ENCODE assay signal across 16 mouse cellular contexts in genomic region chr10:96708471-96708870, GRCm38 (mm10).
DNase-seq lines count a peak whose midpoint lies in the region; ATAC-seq lines count a peak whose summit lies in the region.
"Had no signal": no experiment of that assay in that cellular context is flagged by ENCODE, and none has a peak within 500 bp of the region (broad histone marks: within the 10 kb centered on the region; RNA-seq: fewer than 3 reads in every experiment).

No protein-coding gene starts in this region.

- DNase-seq in forebrain, embryonic 14.5 days (ENCODE audit: low spot score): peak; percentile 52
- peak; percentile 88 for DNase-seq in Muller cell, postnatal 12 days (ENCODE audit: inconsistent ontology term)
- peak; percentile 73 for DNase-seq in lung, postnatal 10 days
- no peak for DNase-seq in layer of hippocampus, adult 11-12 months (ENCODE audit: low spot score)
- DNase-seq in gastrocnemius, postnatal 14 days: no peak
- DNase-seq: cerebellum, adult 18-20 months; left cerebral cortex, postnatal 4 days; liver, embryonic 13.5 days; retina, postnatal 1 day; thymus, postnatal 4 days had no signal

- intact Hi-C loops in gastrocnemius, postnatal 14 days (cut with DNase I; ENCODE audit: low total_unique reads): no loop called here

- H3K9me3 ChIP-seq in forebrain, embryonic 14.5 days (replicated peaks; ENCODE audit: control insufficient read depth, low read length): no peaks in the 10 kb centered on the region
- H3K9me3 ChIP-seq in forebrain, embryonic 15.5 days: no peaks in the 10 kb centered on the region
- 0 out of 2 replicates have a peak, but pooled peaks cover under 1% of the 10 kb centered on the region for H3K9me3 ChIP-seq in heart, embryonic 14.5 days (ENCODE audit: control insufficient read depth, low read length)
- H3K9me3 ChIP-seq: intestine, embryonic 15.5 days; liver, embryonic 13.5 days had no signal

- 66% methylated on average over 2 of the region's 2 CpGs for WGBS in forebrain, embryonic 14.5 days
- 64% methylated on average over 2 of the region's 2 CpGs for WGBS in forebrain, embryonic 15.5 days
- WGBS in heart, embryonic 14.5 days: 37% methylated on average over 2 of the region's 2 CpGs

- H3K4me2 ChIP-seq in forebrain, embryonic 14.5 days (ENCODE audit: low read length): no peak overlapping the region
- H3K4me2 ChIP-seq in forebrain, embryonic 15.5 days (replicated peaks): no peak overlapping the region
- H3K4me2 ChIP-seq in heart, embryonic 14.5 days (ENCODE audit: low read length): peak overlapping the region; percentile 6; the same call in 1 of the 2 replicates
- H3K4me2 ChIP-seq: intestine, embryonic 15.5 days; liver, embryonic 13.5 days had no signal

- no peak overlapping the region for H3K4me3 ChIP-seq in forebrain, embryonic 14.5 days (ENCODE audit: low read depth, low read length)
- no peak overlapping the region for H3K4me3 ChIP-seq in forebrain, embryonic 15.5 days
- no peak overlapping the region for H3K4me3 ChIP-seq in heart, embryonic 14.5 days (ENCODE audit: control insufficient read depth in 1 of 2, insufficient read depth in 1 of 2, low read depth in 1 of 2, low read length in 2 of 2)
- H3K4me3 ChIP-seq: intestine, embryonic 15.5 days; liver, embryonic 13.5 days had no signal

- H3K36me3 ChIP-seq in forebrain, embryonic 14.5 days (ENCODE audit: control insufficient read depth, insufficient read depth, low read length): no peaks in the 10 kb centered on the region
- no peaks in the 10 kb centered on the region for H3K36me3 ChIP-seq in forebrain, embryonic 15.5 days
- no peaks in the 10 kb centered on the region for H3K36me3 ChIP-seq in heart, embryonic 14.5 days (ENCODE audit: control insufficient read depth, insufficient read depth, low read length)
- H3K36me3 ChIP-seq: intestine, embryonic 15.5 days; liver, embryonic 13.5 days had no signal

- no peaks in the 10 kb centered on the region for H3K4me1 ChIP-seq in forebrain, embryonic 14.5 days (ENCODE audit: control insufficient read depth, insufficient read depth, low read length)
- no peaks in the 10 kb centered on the region for H3K4me1 ChIP-seq in forebrain, embryonic 15.5 days
- peaks cover 10 to 18% of the 10 kb centered on the region in 2 experiments; a peak in 3 of 4 replicates for H3K4me1 ChIP-seq in heart, embryonic 14.5 days (ENCODE audit: control insufficient read depth in 2 of 2, insufficient read depth in 2 of 2, low read length in 2 of 2)
- H3K4me1 ChIP-seq: intestine, embryonic 15.5 days; liver, embryonic 13.5 days had no signal

- no peaks in the 10 kb centered on the region for H3K27me3 ChIP-seq in forebrain, embryonic 14.5 days (replicated peaks; ENCODE audit: control insufficient read depth, insufficient read depth, low read length)
- no peaks in the 10 kb centered on the region for H3K27me3 ChIP-seq in forebrain, embryonic 15.5 days
- no peaks in the 10 kb centered on the region for H3K27me3 ChIP-seq in heart, embryonic 14.5 days (ENCODE audit: control insufficient read depth, insufficient read depth, low read length)
- H3K27me3 ChIP-seq: intestine, embryonic 15.5 days; liver, embryonic 13.5 days had no signal

- no peak overlapping the region for H3K9ac ChIP-seq in forebrain, embryonic 14.5 days (ENCODE audit: low read length)
- no peak overlapping the region for H3K9ac ChIP-seq in forebrain, embryonic 15.5 days (replicated peaks)
- H3K9ac ChIP-seq in heart, embryonic 14.5 days (ENCODE audit: low read length): no peak overlapping the region
- H3K9ac ChIP-seq: intestine, embryonic 15.5 days; liver, embryonic 13.5 days had no signal

- no peak for ATAC-seq in forebrain, embryonic 14.5 days
- no peak; the same call in 1 of the 2 replicates for ATAC-seq in forebrain, embryonic 15.5 days (replicated peaks)
- ATAC-seq in heart, embryonic 14.5 days (ENCODE audit: insufficient number of reproducible peaks, insufficient read depth, low FRiP score, low read depth): peak; percentile 85; the same call in 1 of the 2 replicates
- ATAC-seq: CD4-positive, CD25-positive, alpha-beta regulatory T cell, adult 4 months; intestine, embryonic 15.5 days had no signal

- H3K27ac ChIP-seq in forebrain, embryonic 14.5 days (ENCODE audit: low read depth, low read length): no peak overlapping the region
- H3K27ac ChIP-seq in forebrain, embryonic 15.5 days (replicated peaks): no peak overlapping the region
- H3K27ac ChIP-seq in heart, embryonic 14.5 days (replicated peaks in 1 of 2; ENCODE audit: control insufficient read depth in 1 of 2, insufficient read depth in 1 of 2, low read depth in 2 of 2, low read length in 2 of 2): peak overlapping the region; percentile 52 to 78
- H3K27ac ChIP-seq: intestine, embryonic 15.5 days; kidney, postnatal 0 days; liver, embryonic 13.5 days; stomach, postnatal 0 days had no signal

Comparison
In these comparisons a context has a peak if more than half of its experiments do, and no peak if none do; other contexts are left out.
1. DNase-seq: peak in forebrain, embryonic 14.5 days (single experiment), Muller cell, postnatal 12 days (single experiment) and lung, postnatal 10 days (single experiment); none in layer of hippocampus, adult 11-12 months (single experiment) and gastrocnemius, postnatal 14 days (single experiment).
2. H3K27ac ChIP-seq: peak in heart, embryonic 14.5 days (2 of 2); none in forebrain, embryonic 14.5 days (single experiment) and forebrain, embryonic 15.5 days (single experiment).